Mouse (Mus musculus): ENCODE measurements around the gene D430042O09Rik. TPM values are rescaled to one million over a fixed set of nuclear protein-coding genes. Genes with fewer than 3 reads are reported as not detected.

The D430042O09Rik gene
- polyA plus RNA-seq, 1 experiment = 5.5 TPM

- Histone ChIP-seq H3ac (ENCODE audit: control insufficient read depth, insufficient read length) (no peak overlapping the region), H3K36me3 (ENCODE audit: control insufficient read depth, insufficient read depth) (no peaks in the 10 kb centered on the region), H3K4me2 (ENCODE audit: low read depth) (no peak overlapping the region), H3K79me2 (ENCODE audit: control insufficient read depth, insufficient read depth) (no peaks in the 10 kb centered on the region), H3K4me3 (no peak overlapping the region), H3K27me3 (ENCODE audit: control insufficient read depth, insufficient read depth, insufficient read length) (no peaks in the 10 kb centered on the region)
- TF ChIP-seq MAX (IDR thresholded peaks at IDR 0.05; ENCODE audit: low read depth) (no peak), TCF3 (IDR thresholded peaks at IDR 0.05; ENCODE audit: insufficient read length, low read depth) (no peak), MYOD1 (IDR thresholded peaks at IDR 0.05; ENCODE audit: control insufficient read depth in 1 of 3, insufficient read length in 2 of 3, low read depth in 2 of 3) (no peak), POLR2AphosphoS2 (IDR thresholded peaks at IDR 0.05; ENCODE audit: insufficient read length, low read depth) (no peak), REST (IDR thresholded peaks at IDR 0.05; ENCODE audit: insufficient read depth, insufficient read length) (no peak), SRF (IDR thresholded peaks at IDR 0.05; ENCODE audit: control insufficient read depth, insufficient read length, low read depth) (no peak), POLR2A (IDR thresholded peaks at IDR 0.05; ENCODE audit: insufficient read length, low read depth) (no peak), E2F4 (IDR thresholded peaks at IDR 0.05; ENCODE audit: insufficient read depth) (no peak), CEBPB (IDR thresholded peaks at IDR 0.05; ENCODE audit: insufficient read depth, poor library complexity, severe bottlenecking) (no peak), MYOG (IDR thresholded peaks at IDR 0.05; ENCODE audit: control insufficient read depth in 1 of 3, insufficient read depth in 1 of 3, insufficient read length in 2 of 3, low read depth in 2 of 3) (no peak)
These were observed 39.6 kb downstream of the D430042O09Rik start for GRCm38 (mm10) chr7:125747316-125747690.

GRCm38 (mm10) chr7:125748186-125748585, 40.5 kb downstream of the D430042O09Rik start:
- Histone ChIP-seq H3K79me2 (ENCODE audit: control insufficient read depth, insufficient read depth) (no peaks in the 10 kb centered on the region), H3K27me3 (ENCODE audit: control insufficient read depth, insufficient read depth, insufficient read length) (no peaks in the 10 kb centered on the region), H3K4me3 (no peak overlapping the region), H3K4me2 (ENCODE audit: low read depth) (no peak overlapping the region), H3ac (ENCODE audit: control insufficient read depth, insufficient read length) (no peak overlapping the region), H3K36me3 (ENCODE audit: control insufficient read depth, insufficient read depth) (no peaks in the 10 kb centered on the region)
- no peak for TF ChIP-seq CEBPB (IDR thresholded peaks at IDR 0.05; ENCODE audit: insufficient read depth, poor library complexity, severe bottlenecking)
- TF ChIP-seq POLR2A (IDR thresholded peaks at IDR 0.05; ENCODE audit: insufficient read length, low read depth) = no peak
- TF ChIP-seq MYOG (IDR thresholded peaks at IDR 0.05; ENCODE audit: control insufficient read depth in 1 of 3, insufficient read depth in 1 of 3, insufficient read length in 2 of 3, low read depth in 2 of 3) = no peak

- no peaks in the 10 kb centered on the region for H3K27me3 ChIP-seq (ENCODE audit: control insufficient read depth, insufficient read depth, insufficient read length)
- no peak overlapping the region for H3K4me2 ChIP-seq (ENCODE audit: low read depth)
- no peak overlapping the region for H3K4me3 ChIP-seq
- no peak overlapping the region for H3ac ChIP-seq (ENCODE audit: control insufficient read depth, insufficient read length)
- H3K79me2 ChIP-seq (ENCODE audit: control insufficient read depth, insufficient read depth) = no peaks in the 10 kb centered on the region
- no peaks in the 10 kb centered on the region for H3K36me3 ChIP-seq (ENCODE audit: control insufficient read depth, insufficient read depth)
- TF ChIP-seq MYOD1 (IDR thresholded peaks at IDR 0.05; ENCODE audit: control insufficient read depth in 1 of 3, insufficient read length in 2 of 3, low read depth in 2 of 3) (no peak), SRF (IDR thresholded peaks at IDR 0.05; ENCODE audit: control insufficient read depth, insufficient read length, low read depth) (no peak), TCF3 (IDR thresholded peaks at IDR 0.05; ENCODE audit: insufficient read length, low read depth) (no peak), REST (IDR thresholded peaks at IDR 0.05; ENCODE audit: insufficient read depth, insufficient read length) (no peak), E2F4 (IDR thresholded peaks at IDR 0.05; ENCODE audit: insufficient read depth) (no peak), POLR2AphosphoS2 (IDR thresholded peaks at IDR 0.05; ENCODE audit: insufficient read length, low read depth) (no peak), MAX (IDR thresholded peaks at IDR 0.05; ENCODE audit: low read depth) (no peak), TCF12 (IDR thresholded peaks at IDR 0.05; ENCODE audit: insufficient read depth, poor library complexity, severe bottlenecking) (no peak), USF1 (IDR thresholded peaks at IDR 0.05; ENCODE audit: low read depth) (no peak), POLR2A (IDR thresholded peaks at IDR 0.05; ENCODE audit: insufficient read length, low read depth) (no peak), CEBPB (IDR thresholded peaks at IDR 0.05; ENCODE audit: insufficient read depth, poor library complexity, severe bottlenecking) (no peak), MYOG (IDR thresholded peaks at IDR 0.05; ENCODE audit: control insufficient read depth in 1 of 3, insufficient read depth in 1 of 3, insufficient read length in 2 of 3, low read depth in 2 of 3) (no peak)
These were observed 45.1 kb downstream of the D430042O09Rik start for GRCm38 (mm10) chr7:125752699-125753325.

- no peaks in the 10 kb centered on the region for H3K36me3 ChIP-seq (ENCODE audit: control insufficient read depth, insufficient read depth)
- H3K4me2 ChIP-seq (ENCODE audit: low read depth) = no peak overlapping the region
- H3K27me3 ChIP-seq (ENCODE audit: control insufficient read depth, insufficient read depth, insufficient read length) = no peaks in the 10 kb centered on the region
- no peak overlapping the region for H3ac ChIP-seq (ENCODE audit: control insufficient read depth, insufficient read length)
- no peaks in the 10 kb centered on the region for H3K79me2 ChIP-seq (ENCODE audit: control insufficient read depth, insufficient read depth)
- no peak overlapping the region for H3K4me3 ChIP-seq
- TF ChIP-seq USF1 (IDR thresholded peaks at IDR 0.05; ENCODE audit: low read depth) (no peak), REST (IDR thresholded peaks at IDR 0.05; ENCODE audit: insufficient read depth, insufficient read length) (no peak), E2F4 (IDR thresholded peaks at IDR 0.05; ENCODE audit: insufficient read depth) (no peak), MYOD1 (IDR thresholded peaks at IDR 0.05; ENCODE audit: control insufficient read depth in 1 of 3, insufficient read length in 2 of 3, low read depth in 2 of 3) (no peak), TCF12 (IDR thresholded peaks at IDR 0.05; ENCODE audit: insufficient read depth, poor library complexity, severe bottlenecking) (no peak), SRF (IDR thresholded peaks at IDR 0.05; ENCODE audit: control insufficient read depth, insufficient read length, low read depth) (no peak), TCF3 (IDR thresholded peaks at IDR 0.05; ENCODE audit: insufficient read length, low read depth) (no peak), MAX (IDR thresholded peaks at IDR 0.05; ENCODE audit: low read depth) (no peak), POLR2AphosphoS2 (IDR thresholded peaks at IDR 0.05; ENCODE audit: insufficient read length, low read depth) (no peak), POLR2A (IDR thresholded peaks at IDR 0.05; ENCODE audit: insufficient read length, low read depth) (no peak), CEBPB (IDR thresholded peaks at IDR 0.05; ENCODE audit: insufficient read depth, poor library complexity, severe bottlenecking) (no peak), MYOG (IDR thresholded peaks at IDR 0.05; ENCODE audit: control insufficient read depth in 1 of 3, insufficient read depth in 1 of 3, insufficient read length in 2 of 3, low read depth in 2 of 3) (no peak)
These were observed 45.6 kb downstream of the D430042O09Rik start for GRCm38 (mm10) chr7:125753326-125753715.

- Histone ChIP-seq H3ac (ENCODE audit: control insufficient read depth, insufficient read length) (no peak overlapping the region), H3K27me3 (ENCODE audit: control insufficient read depth, insufficient read depth, insufficient read length) (no peaks in the 10 kb centered on the region), H3K4me2 (ENCODE audit: low read depth) (no peak overlapping the region), H3K79me2 (ENCODE audit: control insufficient read depth, insufficient read depth) (no peaks in the 10 kb centered on the region), H3K4me3 (no peak overlapping the region), H3K36me3 (ENCODE audit: control insufficient read depth, insufficient read depth) (no peaks in the 10 kb centered on the region)
- TF ChIP-seq TCF3 (IDR thresholded peaks at IDR 0.05; ENCODE audit: insufficient read length, low read depth) (no peak), SRF (IDR thresholded peaks at IDR 0.05; ENCODE audit: control insufficient read depth, insufficient read length, low read depth) (no peak), REST (IDR thresholded peaks at IDR 0.05; ENCODE audit: insufficient read depth, insufficient read length) (no peak), MAX (IDR thresholded peaks at IDR 0.05; ENCODE audit: low read depth) (no peak), POLR2AphosphoS2 (IDR thresholded peaks at IDR 0.05; ENCODE audit: insufficient read length, low read depth) (no peak), MYOG (IDR thresholded peaks at IDR 0.05; ENCODE audit: control insufficient read depth in 1 of 3, insufficient read depth in 1 of 3, insufficient read length in 2 of 3, low read depth in 2 of 3) (no peak), MYOD1 (IDR thresholded peaks at IDR 0.05; ENCODE audit: control insufficient read depth in 1 of 3, insufficient read length in 2 of 3, low read depth in 2 of 3) (no peak), USF1 (IDR thresholded peaks at IDR 0.05; ENCODE audit: low read depth) (no peak), CEBPB (IDR thresholded peaks at IDR 0.05; ENCODE audit: insufficient read depth, poor library complexity, severe bottlenecking) (no peak), E2F4 (IDR thresholded peaks at IDR 0.05; ENCODE audit: insufficient read depth) (no peak), POLR2A (IDR thresholded peaks at IDR 0.05; ENCODE audit: insufficient read length, low read depth) (no peak), TCF12 (IDR thresholded peaks at IDR 0.05; ENCODE audit: insufficient read depth, poor library complexity, severe bottlenecking) (no peak)
These were observed 49.1 kb downstream of the D430042O09Rik start for GRCm38 (mm10) chr7:125756806-125757205.
